Mouse (Mus musculus): ENCODE results near the gene Sfxn4.

The Sfxn4 gene

DNA sequence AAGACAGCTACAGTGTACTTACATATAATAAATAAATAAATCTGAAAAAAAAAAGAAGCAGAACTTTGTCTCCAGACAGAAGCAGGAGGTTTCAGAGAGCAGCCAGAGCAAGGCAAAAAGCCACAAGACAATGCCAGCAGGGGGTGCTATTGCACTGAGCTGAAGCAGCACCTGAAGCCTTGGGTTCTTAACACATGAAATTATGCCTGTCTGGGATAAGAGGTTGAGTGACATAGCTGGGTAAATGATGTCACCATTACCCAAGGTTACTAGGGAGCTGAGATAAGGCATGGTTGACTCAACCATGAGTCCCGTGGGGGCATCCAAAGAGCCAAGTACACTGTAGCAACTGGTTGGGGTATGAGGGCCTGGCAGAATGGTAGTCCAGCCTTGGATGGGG is 23.5 kb downstream of the Sfxn4 start:
- peak; percentile 48 to 72 for DNase-seq (ENCODE audit: low spot score in 2 of 2)

DNA sequence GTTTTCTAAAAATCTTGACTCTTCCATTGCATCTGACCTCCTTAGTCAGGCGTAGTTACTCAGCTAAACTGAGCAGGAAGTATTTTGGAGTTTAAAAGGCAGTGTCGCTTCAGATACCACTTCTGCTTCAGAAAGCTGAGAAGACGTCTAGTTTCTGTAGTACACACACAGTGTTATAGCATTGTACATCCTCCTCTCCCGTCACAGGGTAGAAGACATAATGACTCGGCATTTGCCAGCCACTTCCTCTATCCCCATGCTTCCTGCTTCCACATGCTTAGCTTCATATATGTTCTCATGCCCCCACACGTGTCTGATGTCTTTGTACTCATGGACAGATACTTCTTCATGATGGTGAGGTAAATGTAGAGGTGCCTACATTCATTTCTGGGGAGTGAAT is 42.6 kb downstream of the Sfxn4 start:
- no peak for DNase-seq (ENCODE audit: low spot score in 2 of 2)

DNA sequence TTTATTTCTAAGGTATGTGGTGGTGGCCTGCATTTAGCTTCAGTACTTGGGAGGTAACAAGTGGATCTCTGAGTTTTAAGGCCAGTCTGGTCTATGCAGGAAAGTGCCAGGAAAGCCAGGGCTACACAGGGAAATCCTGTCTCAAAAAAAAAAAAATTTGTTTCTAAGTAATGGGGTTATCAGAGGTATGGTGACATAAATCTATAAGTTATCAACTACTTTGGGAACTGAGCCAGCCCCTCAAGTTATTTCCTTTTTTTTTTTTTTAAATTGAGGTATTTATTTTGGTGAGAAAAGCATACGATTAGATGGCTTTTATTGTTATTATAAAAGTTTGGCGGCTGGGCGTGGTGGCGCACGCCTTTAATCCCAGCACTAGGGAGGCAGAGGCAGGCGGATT is 48.1 kb downstream of the Sfxn4 start:
- no peak for DNase-seq (ENCODE audit: low spot score in 2 of 2)

DNA sequence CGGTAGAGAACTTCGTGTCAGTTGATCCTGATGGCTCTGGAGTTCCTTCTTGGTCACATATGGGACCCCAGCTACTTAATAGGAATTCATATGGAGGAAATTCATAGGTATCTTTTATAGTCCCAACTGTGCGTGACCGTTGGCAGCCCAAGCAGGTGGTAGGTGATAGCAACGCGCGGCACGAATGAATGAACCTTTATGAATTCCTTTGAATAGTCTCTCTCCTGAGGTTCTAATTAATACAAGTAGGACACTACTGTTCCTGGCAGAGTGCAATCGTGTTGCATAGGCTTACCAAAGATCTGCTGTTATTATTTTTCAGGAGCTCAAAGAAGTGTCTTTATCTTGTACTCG is 49.3 kb downstream of the Sfxn4 start:
- DNase-seq (ENCODE audit: low spot score in 2 of 2), result no peak

DNA sequence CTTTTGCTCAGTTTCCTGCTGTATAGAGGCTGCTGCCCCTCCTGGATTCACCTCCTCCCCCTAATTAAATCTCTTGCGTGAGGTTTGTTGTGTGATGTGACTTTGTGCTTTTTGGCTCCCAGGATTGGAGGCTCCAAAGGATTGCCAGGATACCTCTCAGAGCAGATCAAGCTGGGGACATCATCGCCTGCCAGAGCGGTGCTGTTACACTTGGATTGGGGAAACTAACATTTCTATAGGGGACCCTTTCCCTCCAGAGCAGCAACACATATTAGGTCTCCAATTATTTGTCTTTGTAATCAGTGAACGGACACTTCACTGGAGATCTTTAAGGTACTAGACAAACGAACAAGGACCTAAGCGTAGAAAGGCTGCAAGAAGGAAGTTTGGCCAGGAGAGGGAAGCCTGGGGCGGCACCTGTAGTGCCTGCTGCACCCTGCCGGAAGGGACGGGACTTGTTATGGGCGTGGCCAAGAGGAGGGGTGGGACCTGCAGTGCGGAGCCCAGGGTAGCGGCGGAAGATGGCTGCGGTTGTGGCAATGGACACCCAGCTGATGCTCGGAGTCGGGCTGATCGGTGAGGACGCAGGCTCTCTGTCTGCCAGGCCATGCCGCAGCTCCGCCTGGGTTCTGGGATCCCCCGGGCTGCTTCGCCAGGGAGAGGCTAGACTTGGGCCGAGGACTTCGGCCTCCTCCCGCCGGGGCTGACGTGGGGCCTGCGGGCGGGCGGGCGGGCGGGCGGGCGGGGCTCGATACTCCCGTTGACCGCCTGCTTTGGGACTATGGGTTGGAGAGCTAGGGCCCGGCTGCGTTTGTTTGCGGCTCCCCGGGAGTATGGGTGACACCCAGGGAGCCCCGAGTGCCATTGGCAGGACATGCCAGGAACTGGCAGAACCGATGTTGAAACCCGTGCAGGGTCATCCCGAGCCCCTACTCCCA is 49.9 kb downstream of the Sfxn4 start, which contains the start of gene Fam45a:
Gene Fam45a, plus strand, starts transcription at position 488 of the 938 bp plus-strand sequence.
- DNase-seq (ENCODE audit: low spot score in 2 of 2), result peak; percentile 86 to 91

DNA sequence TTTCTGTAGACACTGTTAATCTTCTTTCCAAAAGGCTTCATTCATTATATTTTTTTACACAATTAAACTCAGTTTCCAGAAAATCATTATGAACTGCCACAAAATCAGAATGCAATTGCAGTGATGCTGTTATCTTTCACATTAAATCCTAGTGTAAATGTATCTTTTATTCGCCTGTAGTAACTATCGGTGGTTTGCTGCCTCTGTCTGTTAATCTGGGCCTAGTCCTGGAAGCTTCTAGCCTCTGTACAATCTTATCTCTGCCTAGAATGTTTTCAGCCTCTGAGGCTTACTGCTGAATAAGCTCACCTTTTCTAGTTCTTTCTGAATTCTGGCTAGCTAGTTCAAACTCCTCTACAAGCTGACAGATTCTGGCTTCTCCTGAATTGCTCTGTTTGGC is 51.4 kb downstream of the Sfxn4 start:
- no peak for DNase-seq (ENCODE audit: low spot score in 2 of 2)

DNA sequence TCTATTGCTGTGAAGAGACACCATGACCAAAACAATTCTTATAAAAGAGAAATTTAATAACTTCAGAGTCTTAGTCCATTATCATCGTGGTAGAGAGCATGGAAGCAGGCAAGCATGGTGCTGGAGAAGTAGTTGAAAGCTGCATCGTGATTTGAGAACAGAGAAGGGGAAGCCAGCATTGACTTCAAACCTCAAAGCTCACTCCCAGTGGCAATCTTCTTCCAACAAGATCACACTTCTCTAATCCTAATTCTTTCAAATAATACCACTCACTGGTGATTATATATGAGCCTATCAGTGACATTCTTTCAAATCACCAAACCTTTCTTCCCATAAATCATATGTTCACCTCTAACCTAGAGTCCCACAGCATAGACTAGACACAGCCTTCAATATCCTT is 56.4 kb downstream of the Sfxn4 start:
- DNase-seq (ENCODE audit: low spot score in 2 of 2), result no peak

DNA sequence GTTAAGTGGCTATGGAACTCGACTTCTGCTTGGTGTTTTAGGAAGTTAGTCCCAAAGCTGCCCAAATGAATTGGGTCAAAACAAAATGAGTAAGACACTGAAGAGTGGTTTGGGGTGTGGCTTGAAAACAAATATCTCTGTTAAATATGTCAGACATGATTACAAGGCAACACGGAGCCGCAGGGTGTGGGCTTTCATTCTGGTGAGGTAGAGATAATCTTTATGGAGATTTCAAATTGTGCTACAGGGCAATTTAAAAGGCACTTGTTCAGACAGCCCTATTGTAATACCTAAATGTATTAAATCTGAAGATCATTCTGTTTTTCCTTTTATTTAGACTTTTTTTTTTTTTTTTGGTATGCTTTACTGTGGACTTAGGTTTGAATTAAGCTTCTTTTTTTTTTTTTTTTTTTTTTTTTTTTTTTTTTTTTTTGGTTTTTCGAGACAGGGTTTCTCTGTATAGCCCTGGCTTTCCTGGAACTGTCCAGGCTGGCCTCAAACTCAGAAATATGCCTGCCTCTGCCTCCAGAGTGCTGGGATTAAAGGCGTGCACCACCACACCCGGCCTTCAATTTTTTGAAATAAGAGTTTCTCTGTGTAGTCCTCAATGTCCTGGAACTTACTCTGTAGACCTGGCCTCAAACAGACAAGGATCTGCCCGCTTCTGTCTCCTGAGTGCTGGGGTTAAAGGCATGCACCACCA is 61.3 kb downstream of the Sfxn4 start:
- DNase-seq (ENCODE audit: low spot score in 2 of 2), result no peak

DNA sequence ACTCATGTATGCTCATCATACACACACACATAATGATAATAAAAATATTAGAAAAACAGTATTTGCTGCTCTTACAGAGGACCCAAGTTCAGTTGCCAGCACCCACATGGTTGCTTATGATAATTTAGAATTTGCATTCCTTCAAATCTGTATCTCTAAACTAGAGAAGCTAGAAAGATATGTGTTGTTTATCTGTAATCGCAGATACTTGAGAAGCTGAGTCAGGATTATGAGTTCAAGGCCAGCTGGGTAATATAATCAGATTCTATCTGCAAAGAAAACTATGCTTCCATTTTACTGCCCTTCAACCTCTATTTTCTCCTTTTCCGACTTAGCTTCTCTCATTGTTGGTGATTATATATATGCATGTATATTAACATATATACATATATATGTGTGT is 63.9 kb downstream of the Sfxn4 start:
- DNase-seq (ENCODE audit: low spot score in 2 of 2), result no peak

DNA sequence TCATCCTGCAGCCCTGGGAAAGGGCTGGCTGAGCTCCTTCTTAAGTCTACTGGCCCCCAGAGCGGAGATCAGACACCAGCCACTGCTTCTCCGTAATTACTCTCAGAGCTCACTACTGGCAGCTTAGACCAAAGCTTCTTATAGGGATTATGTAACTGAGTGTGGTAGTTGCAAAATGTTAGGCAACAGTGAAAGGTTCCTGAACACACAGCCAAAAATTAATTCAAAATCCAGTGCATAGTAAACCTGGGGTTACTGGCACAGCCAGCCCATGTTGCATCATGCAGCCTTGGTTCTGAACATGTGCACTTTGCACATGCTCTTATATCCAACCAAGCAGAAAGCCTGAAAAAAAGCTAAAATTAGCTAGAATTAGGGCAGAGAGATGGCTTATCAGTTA is 66.0 kb downstream of the Sfxn4 start:
- no peak for DNase-seq (ENCODE audit: low spot score in 2 of 2)

DNA sequence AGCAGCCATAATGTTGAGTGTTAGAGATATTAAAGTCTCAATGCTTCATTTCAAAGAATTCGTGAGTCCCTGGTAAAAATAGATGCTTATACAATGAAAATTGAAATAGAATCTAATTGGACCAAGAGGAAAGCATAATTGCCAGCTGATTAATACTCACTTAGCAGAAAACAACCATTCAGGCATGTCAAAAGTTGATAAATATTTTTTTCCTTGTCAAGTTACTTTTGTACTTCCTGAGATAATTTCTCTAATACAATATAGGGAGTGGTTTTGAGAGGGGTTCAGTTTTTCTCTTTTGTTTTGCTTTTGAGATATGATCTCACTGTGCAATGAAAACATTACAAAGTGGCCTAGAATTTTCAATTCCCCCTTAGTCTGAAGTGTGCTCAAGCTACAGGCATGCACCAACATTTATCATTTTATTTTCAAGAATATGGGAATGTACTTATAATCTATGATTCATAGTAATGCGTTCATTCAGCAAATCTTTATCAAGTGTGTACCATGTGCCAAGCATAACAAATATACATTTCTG is 68.0 kb downstream of the Sfxn4 start:
- no peak for DNase-seq (ENCODE audit: low spot score in 2 of 2)

DNA sequence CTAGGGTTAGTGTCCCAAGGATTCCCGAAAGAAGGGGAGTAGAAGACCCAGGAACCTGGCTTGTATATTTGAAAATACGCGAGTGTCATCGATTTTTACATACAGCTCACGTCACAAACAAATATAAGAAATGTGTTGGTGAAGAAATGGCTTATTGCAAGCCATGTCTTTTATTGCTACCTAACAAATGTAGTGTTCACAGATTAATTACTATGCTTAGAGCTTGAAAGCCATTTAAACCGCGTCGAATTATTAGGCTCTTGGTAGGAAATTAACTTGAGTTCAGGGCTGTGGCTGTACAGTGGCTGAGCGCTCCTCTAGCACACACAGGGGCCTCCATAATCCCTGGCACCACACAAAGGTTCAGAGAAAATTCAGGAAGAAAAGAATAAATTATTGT is 70.1 kb downstream of the Sfxn4 start:
- DNase-seq (ENCODE audit: low spot score in 2 of 2), result no peak

DNA sequence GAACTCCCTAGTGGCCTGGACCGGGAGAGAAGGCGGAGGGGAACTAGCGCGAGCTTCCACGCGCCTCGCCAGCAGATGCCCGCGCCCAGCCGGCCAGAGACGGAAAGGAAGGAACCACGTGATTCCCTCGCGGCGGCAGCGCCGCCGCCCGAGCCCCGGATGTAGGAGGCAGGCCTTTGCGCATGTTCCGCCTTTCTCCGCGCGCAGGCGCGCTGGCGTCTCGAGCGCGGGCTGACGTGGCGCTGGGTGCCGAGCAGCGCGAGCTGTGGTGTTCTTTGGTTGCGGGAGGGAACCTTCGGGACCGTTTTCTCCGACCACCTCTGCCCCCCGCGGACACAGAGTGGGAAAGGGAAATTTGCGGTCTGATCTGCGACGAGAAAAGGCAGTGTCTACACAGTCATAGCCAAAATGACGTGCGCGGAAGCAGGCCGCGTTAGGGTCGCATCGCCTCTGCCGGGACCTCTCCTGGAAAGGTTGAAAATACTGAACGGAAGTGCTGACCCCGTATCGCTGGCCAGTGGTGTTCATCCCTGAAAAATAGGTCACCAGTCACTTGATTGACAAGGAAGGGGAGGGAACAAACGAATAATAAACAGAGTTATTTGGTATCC is 70.6 kb downstream of the Sfxn4 start, which contains the start of gene Eif3a:
Gene Eif3a, minus strand, starts transcription at position 108 of the 611 bp plus-strand sequence.
- DNase-seq (ENCODE audit: low spot score in 2 of 2), result peak; percentile 94

DNA sequence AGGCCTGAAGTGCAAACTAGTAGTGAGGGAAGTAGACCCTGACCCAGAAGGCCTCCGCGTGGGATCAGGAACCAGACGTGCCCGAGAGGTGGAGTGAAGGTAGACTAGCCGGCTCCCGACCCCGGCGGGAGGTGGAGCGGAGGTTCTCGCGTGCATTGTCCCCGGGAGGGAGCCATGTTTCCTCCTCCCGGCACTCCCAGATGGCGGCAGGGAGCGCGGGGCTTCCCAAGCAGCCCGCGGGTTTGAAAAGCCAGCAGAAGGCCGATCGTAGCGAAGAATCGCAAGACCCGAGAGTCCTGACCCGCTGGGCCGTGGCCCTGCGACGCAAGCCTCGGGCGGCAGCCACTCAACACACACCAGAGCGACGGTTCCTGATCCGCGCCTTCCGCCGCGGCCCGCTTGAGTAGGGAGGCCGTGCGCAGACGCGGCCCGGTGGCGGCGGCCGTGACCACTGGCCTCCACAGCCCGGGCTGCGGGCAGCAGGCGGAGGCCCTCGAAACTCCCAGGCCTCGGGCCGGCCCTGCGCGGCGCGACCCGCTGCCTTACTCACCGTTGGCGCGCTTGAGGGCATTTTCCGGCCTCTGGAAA is 71.3 kb downstream of the Sfxn4 start:
- DNase-seq (ENCODE audit: low spot score in 2 of 2), result peak; percentile 54 to 71

DNA sequence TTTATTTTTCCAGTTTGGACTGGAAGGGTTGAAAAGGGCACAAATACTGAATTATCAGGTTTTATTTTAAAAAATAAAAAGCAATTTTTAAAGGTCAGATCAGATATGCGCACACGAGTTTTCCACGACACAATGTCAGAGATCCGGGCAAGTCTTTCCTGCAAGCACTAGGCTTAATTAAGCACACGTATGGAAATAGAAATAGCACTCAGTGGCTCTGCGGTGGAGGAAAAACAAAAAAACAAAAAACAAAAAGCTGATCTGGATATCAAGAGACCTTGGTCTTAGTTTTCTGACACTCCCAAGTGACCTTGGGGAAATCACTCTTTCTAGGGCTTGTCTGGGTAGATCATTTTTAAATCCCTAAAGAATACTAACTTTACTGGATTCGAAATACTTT is 71.8 kb downstream of the Sfxn4 start:
- no peak for DNase-seq (ENCODE audit: low spot score in 2 of 2)

DNA sequence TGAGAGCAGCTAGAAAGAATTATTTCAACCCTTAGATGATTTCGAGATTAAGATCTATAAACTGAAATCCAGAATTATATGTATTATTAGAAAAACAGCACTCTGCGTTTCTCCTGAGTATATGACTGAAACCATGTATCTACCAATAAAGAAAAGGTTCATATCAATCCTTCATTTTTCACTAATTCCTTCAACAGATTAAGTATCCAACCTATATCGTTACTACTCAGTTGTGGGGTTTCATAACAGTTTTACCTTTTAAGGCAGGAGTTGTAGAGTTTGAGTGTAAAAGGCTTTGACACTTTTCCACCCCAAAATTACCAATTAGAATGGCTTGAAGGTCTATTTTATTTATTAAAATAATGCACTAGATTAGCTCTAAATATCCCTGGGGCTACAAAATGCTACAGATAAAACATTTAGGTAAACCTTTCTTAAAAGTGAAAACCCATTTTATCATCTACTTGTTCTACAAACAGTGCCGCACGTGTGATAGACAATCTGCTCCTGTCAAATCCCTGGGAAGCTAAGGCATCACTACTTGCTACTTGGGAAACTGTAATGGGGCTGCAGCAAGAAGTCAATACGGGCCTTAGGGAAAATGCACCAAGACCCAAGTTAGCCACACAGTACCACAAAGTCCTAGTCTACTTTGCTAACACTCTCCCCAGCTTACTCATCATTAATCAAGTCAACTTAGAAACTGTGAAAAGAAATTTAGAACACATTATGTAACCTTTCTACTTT is 72.9 kb downstream of the Sfxn4 start:
- no peak for DNase-seq (ENCODE audit: low spot score in 2 of 2)

DNA sequence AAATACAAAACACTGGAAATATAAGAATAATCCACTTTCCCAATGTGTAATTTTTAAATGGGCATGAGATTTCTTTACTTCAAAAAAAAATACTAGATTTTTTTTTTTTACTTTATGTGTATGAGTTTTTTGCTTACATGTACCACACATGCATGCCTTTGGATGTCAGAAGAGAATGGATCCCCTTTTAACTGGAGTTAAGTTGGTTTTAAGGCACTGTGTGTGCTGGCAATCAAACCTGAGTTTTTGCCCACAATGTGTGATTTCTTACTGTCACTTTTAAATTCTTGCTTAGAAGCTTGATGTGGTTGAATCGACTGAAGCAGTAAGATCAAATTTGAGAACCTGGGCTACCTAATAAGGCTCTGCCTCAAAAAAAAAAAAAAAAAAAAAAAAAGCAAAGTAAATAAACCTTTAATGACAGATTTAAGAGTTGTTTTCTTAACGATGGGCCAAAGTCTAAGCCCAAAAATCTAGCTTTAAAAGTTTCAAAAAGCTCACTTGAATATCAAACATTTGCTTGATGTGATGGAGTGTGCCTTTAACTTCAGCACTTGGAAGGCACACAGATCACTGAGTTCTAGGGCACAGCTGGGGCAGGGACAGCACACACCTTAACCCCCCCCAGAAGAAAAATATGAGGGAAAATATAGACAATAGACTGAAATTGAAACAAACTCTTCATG is 73.7 kb downstream of the Sfxn4 start:
- no peak for DNase-seq (ENCODE audit: low spot score in 2 of 2)
